Mouse (Mus musculus): Measurements from ENCODE around the gene Cep112. TPM values are rescaled to one million over a fixed set of nuclear protein-coding genes. Genes with fewer than 3 reads are reported as not detected.
A peak's percentile ranks its signal among the peaks of the same experiment; 100 is the strongest.

Gene Cep112
- polyA plus RNA-seq, 1 experiment from 2014 or later: 11.0 TPM

- no peak for DNase-seq (ENCODE audit: low spot score)
- Histone ChIP-seq H3K9me3 (no peaks in the 10 kb centered on the region), H3K4me1 (no peaks in the 10 kb centered on the region; the same call in 1 of the 2 replicates), H3K27me3 (replicated peaks; ENCODE audit: low read depth, poor library complexity, severe bottlenecking) (no peaks in the 10 kb centered on the region), H3K36me3 (replicated peaks) (no peaks in the 10 kb centered on the region), H3K4me3 (no peak overlapping the region), H3K27ac (replicated peaks) (no peak overlapping the region)
- WGBS: 84% methylated on average over 8 of the region's 8 CpGs
Observed at GRCm38 (mm10) chr11:108464138-108464537, 39.1 kb downstream of the Cep112 start.

GRCm38 (mm10) chr11:108464715-108465301, 39.8 kb downstream of the Cep112 start:
- H3K9me3 ChIP-seq: no peaks in the 10 kb centered on the region
- H3K27ac ChIP-seq (replicated peaks): no peak overlapping the region
- H3K4me3 ChIP-seq: no peak overlapping the region
- no peaks in the 10 kb centered on the region for H3K36me3 ChIP-seq (replicated peaks)
- no peaks in the 10 kb centered on the region; the same call in 1 of the 2 replicates for H3K4me1 ChIP-seq
- WGBS: 92% methylated on average over 4 of the region's 4 CpGs
- no peak for DNase-seq (ENCODE audit: low spot score)
- no peaks in the 10 kb centered on the region for H3K27me3 ChIP-seq (replicated peaks; ENCODE audit: low read depth, poor library complexity, severe bottlenecking)

- no peak for DNase-seq (ENCODE audit: low spot score)
- Histone ChIP-seq H3K27ac (replicated peaks) (no peak overlapping the region), H3K4me3 (no peak overlapping the region), H3K9me3 (no peaks in the 10 kb centered on the region), H3K36me3 (replicated peaks) (peaks cover 3% of the 10 kb centered on the region; the same call in 1 of the 2 replicates), H3K4me1 (peaks cover 9% of the 10 kb centered on the region; the same call in 1 of the 2 replicates), H3K27me3 (replicated peaks; ENCODE audit: low read depth, poor library complexity, severe bottlenecking) (no peaks in the 10 kb centered on the region)
- WGBS: 59% methylated on average over 7 of the region's 7 CpGs
Observed at GRCm38 (mm10) chr11:108475738-108476137, 50.7 kb downstream of the Cep112 start.

GRCm38 (mm10) chr11:108476226-108476625, 51.2 kb downstream of the Cep112 start:
- WGBS: 79% methylated on average over 1 of the region's 1 CpGs
- peaks cover 3% of the 10 kb centered on the region; the same call in 1 of the 2 replicates for H3K36me3 ChIP-seq (replicated peaks)
- no peak overlapping the region for H3K4me3 ChIP-seq
- H3K27me3 ChIP-seq (replicated peaks; ENCODE audit: low read depth, poor library complexity, severe bottlenecking): no peaks in the 10 kb centered on the region
- peaks cover 9% of the 10 kb centered on the region; the same call in 1 of the 2 replicates for H3K4me1 ChIP-seq
- no peaks in the 10 kb centered on the region for H3K9me3 ChIP-seq
- H3K27ac ChIP-seq (replicated peaks): no peak overlapping the region
- DNase-seq (ENCODE audit: low spot score): no peak

- 63% methylated on average over 4 of the region's 4 CpGs for WGBS
- H3K4me1 ChIP-seq: peaks cover 16% of the 10 kb centered on the region
- no peaks in the 10 kb centered on the region for H3K9me3 ChIP-seq
- no peak overlapping the region for H3K27ac ChIP-seq (replicated peaks)
- H3K27me3 ChIP-seq (replicated peaks; ENCODE audit: low read depth, poor library complexity, severe bottlenecking): no peaks in the 10 kb centered on the region
- DNase-seq (ENCODE audit: low spot score): no peak
- H3K36me3 ChIP-seq (replicated peaks): no peaks in the 10 kb centered on the region
- no peak overlapping the region for H3K4me3 ChIP-seq
Observed at GRCm38 (mm10) chr11:108483976-108484375, 59.0 kb downstream of the Cep112 start.

GRCm38 (mm10) chr11:108488256-108488655, 63.3 kb downstream of the Cep112 start:
- H3K9me3 ChIP-seq: no peaks in the 10 kb centered on the region

GRCm38 (mm10) chr11:108489863-108490262, 64.9 kb downstream of the Cep112 start:
- H3K27ac ChIP-seq (replicated peaks): no peak overlapping the region
- no peak for DNase-seq (ENCODE audit: low spot score)
- H3K9me3 ChIP-seq: no peaks in the 10 kb centered on the region
- H3K4me1 ChIP-seq: peaks cover 7% of the 10 kb centered on the region
- no peaks in the 10 kb centered on the region for H3K36me3 ChIP-seq (replicated peaks)
- H3K27me3 ChIP-seq (replicated peaks; ENCODE audit: low read depth, poor library complexity, severe bottlenecking): no peaks in the 10 kb centered on the region
- 91% methylated on average over 4 of the region's 4 CpGs for WGBS
- H3K4me3 ChIP-seq: no peak overlapping the region

More at GRCm38 (mm10) chr11:108488256-108488655, 63.3 kb downstream of the Cep112 start:
- 81% methylated on average over 2 of the region's 2 CpGs for WGBS
- Histone ChIP-seq H3K4me3 (no peak overlapping the region), H3K27ac (replicated peaks) (no peak overlapping the region), H3K27me3 (replicated peaks; ENCODE audit: low read depth, poor library complexity, severe bottlenecking) (no peaks in the 10 kb centered on the region), H3K36me3 (replicated peaks) (no peaks in the 10 kb centered on the region), H3K4me1 (peaks cover 13% of the 10 kb centered on the region)
- DNase-seq (ENCODE audit: low spot score): no peak

- Histone ChIP-seq H3K36me3 (replicated peaks) (no peaks in the 10 kb centered on the region), H3K9me3 (no peaks in the 10 kb centered on the region), H3K4me3 (no peak overlapping the region), H3K27me3 (replicated peaks; ENCODE audit: low read depth, poor library complexity, severe bottlenecking) (no peaks in the 10 kb centered on the region), H3K27ac (replicated peaks) (no peak overlapping the region), H3K4me1 (no peaks in the 10 kb centered on the region)
- WGBS: 92% methylated on average over 5 of the region's 5 CpGs
- no peak for DNase-seq (ENCODE audit: low spot score)
Observed at GRCm38 (mm10) chr11:108508190-108508589, 83.2 kb downstream of the Cep112 start.

GRCm38 (mm10) chr11:108527725-108528363, 102.9 kb downstream of the Cep112 start:
- H3K4me1 ChIP-seq: peaks cover 25% of the 10 kb centered on the region
- H3K27me3 ChIP-seq (replicated peaks; ENCODE audit: low read depth, poor library complexity, severe bottlenecking): no peaks in the 10 kb centered on the region
- H3K9me3 ChIP-seq: no peaks in the 10 kb centered on the region
- H3K4me3 ChIP-seq: no peak overlapping the region
- 64% methylated on average over 5 of the region's 5 CpGs for WGBS
- DNase-seq (ENCODE audit: low spot score): no peak
- H3K27ac ChIP-seq (replicated peaks): no peak overlapping the region; the same call in 1 of the 2 replicates
- H3K36me3 ChIP-seq (replicated peaks): no peaks in the 10 kb centered on the region; the same call in 1 of the 2 replicates

GRCm38 (mm10) chr11:108532901-108533300, 107.9 kb downstream of the Cep112 start:
- Histone ChIP-seq H3K9me3 (no peaks in the 10 kb centered on the region), H3K4me1 (peaks cover 11% of the 10 kb centered on the region), H3K36me3 (replicated peaks) (no peaks in the 10 kb centered on the region; the same call in 1 of the 2 replicates), H3K27me3 (replicated peaks; ENCODE audit: low read depth, poor library complexity, severe bottlenecking) (no peaks in the 10 kb centered on the region), H3K27ac (replicated peaks) (no peak overlapping the region), H3K4me3 (no peak overlapping the region)
- no peak for DNase-seq (ENCODE audit: low spot score)
- WGBS: 88% methylated on average over 1 of the region's 1 CpGs

- H3K4me1 ChIP-seq: peaks cover 7% of the 10 kb centered on the region; the same call in 1 of the 2 replicates
- no peaks in the 10 kb centered on the region for H3K9me3 ChIP-seq
- DNase-seq (ENCODE audit: low spot score): no peak
- H3K4me3 ChIP-seq: no peak overlapping the region
- no peak overlapping the region for H3K27ac ChIP-seq (replicated peaks)
- 93% methylated on average over 3 of the region's 3 CpGs for WGBS
- no peaks in the 10 kb centered on the region for H3K27me3 ChIP-seq (replicated peaks; ENCODE audit: low read depth, poor library complexity, severe bottlenecking)
- no peaks in the 10 kb centered on the region; the same call in 1 of the 2 replicates for H3K36me3 ChIP-seq (replicated peaks)
Observed at GRCm38 (mm10) chr11:108534014-108534413, 109.0 kb downstream of the Cep112 start.

GRCm38 (mm10) chr11:108552997-108553622, 128.1 kb downstream of the Cep112 start:
- Histone ChIP-seq H3K4me1 (peaks cover 13% of the 10 kb centered on the region), H3K27me3 (replicated peaks; ENCODE audit: low read depth, poor library complexity, severe bottlenecking) (no peaks in the 10 kb centered on the region), H3K27ac (replicated peaks) (peak overlapping the region; percentile 67), H3K4me3 (0 out of 2 replicates have a peak overlapping the region, but pooled peaks have one; percentile 17), H3K9me3 (no peaks in the 10 kb centered on the region), H3K36me3 (replicated peaks) (no peaks in the 10 kb centered on the region)
- DNase-seq (ENCODE audit: low spot score): peak; percentile 60
- WGBS: 7% methylated on average over 4 of the region's 4 CpGs

Measured in embryonic facial prominence, embryonic 10.5 days (tissue).